Comparison of ENCODE assay signal across 8 mouse cellular contexts in genomic region chr11:117781199-117781821, GRCm38 (mm10). TPM values are rescaled to one million over a fixed set of nuclear protein-coding genes. Genes with fewer than 3 reads are reported as not detected.
DNase-seq lines count a peak whose midpoint lies in the region; ATAC-seq and TF ChIP-seq lines count a peak whose summit lies in the region.

No protein-coding gene starts in this region.

- WGBS in embryonic facial prominence, embryonic 14.5 days, result 13% methylated on average over 18 of the region's 18 CpGs
- WGBS in stomach, postnatal 0 days, result 18% methylated on average over 18 of the region's 18 CpGs

- H3K27ac ChIP-seq in embryonic facial prominence, embryonic 14.5 days (replicated peaks; ENCODE audit: low read depth, low read length), result peak overlapping the region; percentile 77
- H3K27ac ChIP-seq in stomach, postnatal 0 days (replicated peaks), result peak overlapping the region; percentile 98

- H3K4me3 ChIP-seq in embryonic facial prominence, embryonic 14.5 days (ENCODE audit: low read depth, low read length), result peak overlapping the region; percentile 51
- peak overlapping the region; percentile 17; the same call in 1 of the 2 replicates for H3K4me3 ChIP-seq in stomach, postnatal 0 days (ENCODE audit: low read depth, low read length)

- H3K9ac ChIP-seq in embryonic facial prominence, embryonic 14.5 days (ENCODE audit: low read depth, low read length), result peak overlapping the region; percentile 36
- H3K9ac ChIP-seq in stomach, postnatal 0 days (ENCODE audit: low read length), result peak overlapping the region; percentile 31; the same call in 1 of the 2 replicates

- no peak for TF ChIP-seq CTCF in stomach, postnatal 0 days (IDR thresholded peaks at IDR 0.05; ENCODE audit: low read depth)

- H3K4me1 ChIP-seq in embryonic facial prominence, embryonic 14.5 days (ENCODE audit: control insufficient read depth, insufficient read depth, low read length), result peaks cover 33% of the 10 kb centered on the region
- H3K4me1 ChIP-seq in stomach, postnatal 0 days (replicated peaks; ENCODE audit: control insufficient read depth, insufficient read depth), result peaks cover 9% of the 10 kb centered on the region

- H3K4me2 ChIP-seq in embryonic facial prominence, embryonic 14.5 days (ENCODE audit: low read depth, low read length), result peak overlapping the region; percentile 96
- peak overlapping the region; percentile 80 for H3K4me2 ChIP-seq in stomach, postnatal 0 days (replicated peaks; ENCODE audit: low read depth)

- H3K27me3 ChIP-seq in embryonic facial prominence, embryonic 14.5 days (replicated peaks; ENCODE audit: control insufficient read depth, insufficient read depth, low read length), result peaks cover 4% of the 10 kb centered on the region; the same call in 1 of the 2 replicates
- no peaks in the 10 kb centered on the region for H3K27me3 ChIP-seq in stomach, postnatal 0 days (ENCODE audit: control insufficient read depth, insufficient read depth, low read length)

- no peak for ATAC-seq in embryonic facial prominence, embryonic 14.5 days (ENCODE audit: low read depth)
- ATAC-seq in megakaryocyte-erythroid progenitor cell, adult 5-6 weeks (replicated peaks; ENCODE audit: low FRiP score, low TSS enrichment, poor library complexity, severe bottlenecking), result peak; percentile 0; the same call in 1 of the 2 replicates
- ATAC-seq in stomach, postnatal 0 days (ENCODE audit: low FRiP score, low TSS enrichment), result peak; percentile 5; the same call in 1 of the 2 replicates

- no peak for TF ChIP-seq EP300 in stomach, postnatal 0 days (optimal IDR thresholded peaks at IDR 0.05)

- DNase-seq in ovary, adult 18-20 months (ENCODE audit: low spot score), result peak; percentile 63
- DNase-seq in ovary, postnatal 10 days (ENCODE audit: low spot score), result no peak
- peak; percentile 53 for DNase-seq in embryonic facial prominence, embryonic 14.5 days (ENCODE audit: low spot score)
- DNase-seq in heart, postnatal 10 days, result peak; percentile 79 to 81
- peak; percentile 75 to 87 for DNase-seq in kidney, postnatal 4 days
- peak; percentile 73 for DNase-seq in stomach, postnatal 0 days (ENCODE audit: low spot score)
- DNase-seq in layer of hippocampus, postnatal 14 days (ENCODE audit: low spot score in 2 of 2), result no peak

- H3K9me3 ChIP-seq in embryonic facial prominence, embryonic 14.5 days (ENCODE audit: control insufficient read depth, low read length), result no peaks in the 10 kb centered on the region
- no peaks in the 10 kb centered on the region for H3K9me3 ChIP-seq in stomach, postnatal 0 days (ENCODE audit: control insufficient read depth, low read length)

- intact Hi-C loops in heart, postnatal 10 days (cut with DNase I), result no loop called here

- H3K36me3 ChIP-seq in embryonic facial prominence, embryonic 14.5 days (ENCODE audit: control insufficient read depth, insufficient read depth, low read length), result 0 out of 2 replicates have a peak, but pooled peaks cover 4% of the 10 kb centered on the region
- 0 out of 2 replicates have a peak, but pooled peaks cover 2% of the 10 kb centered on the region for H3K36me3 ChIP-seq in stomach, postnatal 0 days (ENCODE audit: control insufficient read depth, insufficient read depth, low read length)

RNA-seq across cellular contexts. Expression of gene Tmc8, which starts 0.6 kb away (rescaled TPM):
- polyA plus RNA-seq in embryonic facial prominence, embryonic 14.5 days (2014; fragmentation: Nextera tagmentation; extraction: Ambion mirVana), result 1.1 and 1.3 TPM in 2 replicates
- total RNA-seq in heart, postnatal 10 days (2021), result 1 to 10 TPM; 4.4 to 6.4 TPM
- total RNA-seq in megakaryocyte-erythroid progenitor cell, adult 5-6 weeks (2014; fragmentation: Nextera tagmentation), result 16.2 and 38.2 TPM in 2 replicates
- total RNA-seq in megakaryocyte-erythroid progenitor cell, adult 5-6 weeks (2017), result 7.3 and 11.3 TPM in 2 replicates
- polyA plus RNA-seq in stomach, postnatal 0 days (2015; fragmentation: Nextera tagmentation; extraction: Ambion mirVana), result 8.9 and 10.0 TPM in 2 replicates
- total RNA-seq in layer of hippocampus, postnatal 14 days (2021), result 1 to 10 TPM in 1 of 2 experiments, under 1 TPM in 1; 0.88 to 1.6 TPM

RNA-seq across cellular contexts. Expression of gene Tmc6, which starts 0.7 kb away (rescaled TPM):
- 16.5 and 17.6 TPM in 2 replicates for polyA plus RNA-seq in embryonic facial prominence, embryonic 14.5 days (2014; fragmentation: Nextera tagmentation; extraction: Ambion mirVana)
- 10 to 100 TPM; 29.4 to 33.7 TPM for total RNA-seq in heart, postnatal 10 days (2021)
- total RNA-seq in megakaryocyte-erythroid progenitor cell, adult 5-6 weeks (2014; fragmentation: Nextera tagmentation), result 101 and 172 TPM in 2 replicates
- total RNA-seq in megakaryocyte-erythroid progenitor cell, adult 5-6 weeks (2017), result 13.6 and 39.7 TPM in 2 replicates
- 21.0 and 24.1 TPM in 2 replicates for polyA plus RNA-seq in stomach, postnatal 0 days (2015; fragmentation: Nextera tagmentation; extraction: Ambion mirVana)
- 1 to 10 TPM; 4.9 to 6.3 TPM for total RNA-seq in layer of hippocampus, postnatal 14 days (2021)

RNA-seq across cellular contexts. Expression of gene 6030468B19Rik, which starts 16.1 kb away (rescaled TPM):
- not detected in 2 replicates for polyA plus RNA-seq in embryonic facial prominence, embryonic 14.5 days (2014; fragmentation: Nextera tagmentation; extraction: Ambion mirVana)
- not detected for total RNA-seq in heart, postnatal 10 days (2021)
- 5.8 and 6.8 TPM in 2 replicates for total RNA-seq in megakaryocyte-erythroid progenitor cell, adult 5-6 weeks (2014; fragmentation: Nextera tagmentation)
- 1.8 and 4.2 TPM in 2 replicates for total RNA-seq in megakaryocyte-erythroid progenitor cell, adult 5-6 weeks (2017)
- polyA plus RNA-seq in stomach, postnatal 0 days (2015; fragmentation: Nextera tagmentation; extraction: Ambion mirVana), result 0.12 TPM in 1 of 2 replicates, not detected in the other
- total RNA-seq in layer of hippocampus, postnatal 14 days (2021), result under 1 TPM in 1 of 2 experiments, not detected in 1; 0.51 TPM

RNA-seq across cellular contexts. Expression of gene Gm20708, which starts 28.2 kb away (rescaled TPM):
- polyA plus RNA-seq in embryonic facial prominence, embryonic 14.5 days (2014; fragmentation: Nextera tagmentation; extraction: Ambion mirVana), result 0.25 and 0.86 TPM in 2 replicates
- 1 to 10 TPM; 1.5 to 2.5 TPM for total RNA-seq in heart, postnatal 10 days (2021)
- total RNA-seq in megakaryocyte-erythroid progenitor cell, adult 5-6 weeks (2014; fragmentation: Nextera tagmentation), result 0.45 and 7.0 TPM in 2 replicates
- 3.5 TPM in 1 of 2 replicates, not detected in the other for total RNA-seq in megakaryocyte-erythroid progenitor cell, adult 5-6 weeks (2017)
- polyA plus RNA-seq in stomach, postnatal 0 days (2015; fragmentation: Nextera tagmentation; extraction: Ambion mirVana), result 0.18 and 0.24 TPM in 2 replicates
- 1 to 10 TPM; 2.8 to 3.2 TPM for total RNA-seq in layer of hippocampus, postnatal 14 days (2021)

RNA-seq across cellular contexts. Expression of gene Syngr2, which starts 28.2 kb away (rescaled TPM):
- 74.0 and 78.6 TPM in 2 replicates for polyA plus RNA-seq in embryonic facial prominence, embryonic 14.5 days (2014; fragmentation: Nextera tagmentation; extraction: Ambion mirVana)
- total RNA-seq in heart, postnatal 10 days (2021), result 100 to 1,000 TPM; 100 to 105 TPM
- total RNA-seq in megakaryocyte-erythroid progenitor cell, adult 5-6 weeks (2014; fragmentation: Nextera tagmentation), result 166 and 173 TPM in 2 replicates
- total RNA-seq in megakaryocyte-erythroid progenitor cell, adult 5-6 weeks (2017), result 83.2 and 116 TPM in 2 replicates
- 165 and 183 TPM in 2 replicates for polyA plus RNA-seq in stomach, postnatal 0 days (2015; fragmentation: Nextera tagmentation; extraction: Ambion mirVana)
- total RNA-seq in layer of hippocampus, postnatal 14 days (2021), result 10 to 100 TPM; 15.2 to 15.4 TPM

Comparison
In these comparisons a context has a peak if more than half of its experiments do, and no peak if none do; other contexts are left out.
1. DNase-seq: peak in ovary, adult 18-20 months (single experiment), embryonic facial prominence, embryonic 14.5 days (single experiment), heart, postnatal 10 days (2 of 2), kidney, postnatal 4 days (2 of 2) and stomach, postnatal 0 days (single experiment); none in ovary, postnatal 10 days (single experiment) and layer of hippocampus, postnatal 14 days (0 of 2).